Mouse (Mus musculus) c-Kit-positive CD71-positive TER-119-negative erythroid progenitor cells, embryonic 14.5 days (primary cell): Measurements from ENCODE around the gene Vmn1r174.
"Not testable (repeated sequence)": the region's sequence is repeated elsewhere in the genome, so short reads cannot be mapped to it uniquely, and the experiment has no call there.

ENCODE experiments used
- DNase-seq: peaks from one replicate; pipeline ENCODE4 v3.0.0-alpha.2; 2013; ENCODE audit warnings: low read depth

The Vmn1r174 gene

GRCm38 (mm10) chr7:23751970-23752369 lies at the start of gene Vmn1r174:
Gene Vmn1r174 (plus strand): TSS chr7:23752270.
- DNase-seq: not testable (repeated sequence)

GRCm38 (mm10) chr7:23784526-23784925 lies 32.5 kb downstream of the Vmn1r174 start:
- DNase-seq: no peak

- not testable (repeated sequence) for DNase-seq
Observed at GRCm38 (mm10) chr7:23810543-23810942, 58.5 kb downstream of the Vmn1r174 start, which contains the start of gene Vmn1r175. Gene Vmn1r175 (minus strand): TSS chr7:23810643.
